ENCODE assay signal across 30 mouse cellular contexts in genomic region chr3:140968556-140968955, GRCm38 (mm10).
"Had no signal": no experiment of that assay in that cellular context is flagged by ENCODE, and none has a peak within 500 bp of the region (broad histone marks: within the 10 kb centered on the region; RNA-seq: fewer than 3 reads in every experiment).

No protein-coding gene starts in this region.

- DNase-seq: heart, postnatal 10 days; heart, postnatal 14 days; heart, postnatal 36 days; heart, postnatal 4 days; kidney, adult 11 months; kidney, adult 18-20 months; kidney, adult 2 months; kidney, adult 8-10 months; kidney, adult 9 months; kidney, postnatal 10 days; kidney, postnatal 14 days; kidney, postnatal 25 days; kidney, postnatal 36 days; kidney, postnatal 4 days; layer of hippocampus, adult 9-11 months; layer of hippocampus, postnatal 36 days had no signal

- H3K4me1 ChIP-seq: heart, embryonic 15.5 days; hindbrain, embryonic 10.5 days; hindbrain, embryonic 12.5 days; hindbrain, embryonic 13.5 days; hindbrain, embryonic 15.5 days; intestine, embryonic 15.5 days; kidney, embryonic 15.5 days had no signal

- H3K27ac ChIP-seq: heart, embryonic 13.5 days; heart, embryonic 15.5 days; hindbrain, embryonic 10.5 days; hindbrain, embryonic 12.5 days; hindbrain, embryonic 13.5 days; hindbrain, embryonic 14.5 days; hindbrain, embryonic 15.5 days; hindbrain, postnatal 0 days; intestine, embryonic 15.5 days; kidney, embryonic 15.5 days; kidney, postnatal 0 days; layer of hippocampus, adult 2 months; left cerebral cortex, adult 2 months had no signal

- H3K36me3 ChIP-seq: heart, embryonic 12.5 days; heart, embryonic 13.5 days; heart, embryonic 15.5 days; hindbrain, embryonic 10.5 days; hindbrain, embryonic 12.5 days; hindbrain, embryonic 13.5 days; hindbrain, embryonic 15.5 days; intestine, embryonic 15.5 days; kidney, embryonic 15.5 days had no signal

- H3K9ac ChIP-seq: heart, embryonic 12.5 days; heart, embryonic 13.5 days; heart, embryonic 15.5 days; hindbrain, embryonic 12.5 days; hindbrain, embryonic 13.5 days; hindbrain, embryonic 14.5 days; hindbrain, embryonic 15.5 days; intestine, embryonic 15.5 days; kidney, embryonic 15.5 days had no signal

- H3K9me3 ChIP-seq: heart, embryonic 12.5 days; heart, embryonic 13.5 days; heart, embryonic 15.5 days; hindbrain, embryonic 10.5 days; hindbrain, embryonic 12.5 days; hindbrain, embryonic 13.5 days; hindbrain, embryonic 15.5 days; intestine, embryonic 15.5 days; kidney, embryonic 15.5 days had no signal

- H3K27me3 ChIP-seq: heart, embryonic 12.5 days; heart, embryonic 13.5 days; heart, embryonic 15.5 days; hindbrain, embryonic 12.5 days; hindbrain, embryonic 13.5 days; hindbrain, embryonic 15.5 days; intestine, embryonic 15.5 days; kidney, embryonic 15.5 days had no signal

- H3K4me3 ChIP-seq: heart, embryonic 12.5 days; heart, embryonic 13.5 days; heart, embryonic 15.5 days; hindbrain, embryonic 10.5 days; hindbrain, embryonic 12.5 days; hindbrain, embryonic 13.5 days; hindbrain, embryonic 15.5 days; intestine, embryonic 15.5 days; kidney, embryonic 15.5 days; layer of hippocampus, adult 2 months; left cerebral cortex, adult 2 months had no signal
